Mouse (Mus musculus) neutrophil, adult 83 days (primary cell): ENCODE results near the gene Phkg1. TPM values are rescaled to one million over a fixed set of nuclear protein-coding genes. Genes with fewer than 3 reads are reported as not detected.

Experiments
- total RNA-seq, 2 experiments: library from RNA; stranded (reverse); gene quantifications; one replicate each; pipeline ENCODE4 v1.2.4; 2023

The Phkg1 gene
- under 1 TPM; 0.48 to 0.97 TPM for total RNA-seq

DNA sequence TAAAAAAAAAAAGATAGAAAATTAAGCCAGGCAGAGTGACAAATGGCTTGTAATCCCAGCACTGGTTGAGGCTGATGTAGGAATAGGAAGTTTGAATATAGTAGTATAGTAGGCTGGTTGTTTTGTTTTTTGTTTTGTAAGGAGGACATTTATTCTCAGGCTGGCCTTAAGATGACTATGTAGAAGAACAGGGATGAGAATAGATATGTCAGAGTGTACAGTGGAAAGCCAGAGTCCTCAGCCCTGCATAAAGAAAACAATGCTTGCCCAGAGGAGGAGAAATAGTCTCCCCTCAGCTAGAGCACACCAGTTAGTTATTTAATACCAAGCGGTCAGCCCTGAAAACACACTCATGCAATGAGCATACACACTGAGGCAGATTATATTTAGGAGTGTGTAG, at the start of gene Phkg1:
Phkg1 (minus strand) TSS at position 101 of the 400 bp plus-strand sequence.

DNA sequence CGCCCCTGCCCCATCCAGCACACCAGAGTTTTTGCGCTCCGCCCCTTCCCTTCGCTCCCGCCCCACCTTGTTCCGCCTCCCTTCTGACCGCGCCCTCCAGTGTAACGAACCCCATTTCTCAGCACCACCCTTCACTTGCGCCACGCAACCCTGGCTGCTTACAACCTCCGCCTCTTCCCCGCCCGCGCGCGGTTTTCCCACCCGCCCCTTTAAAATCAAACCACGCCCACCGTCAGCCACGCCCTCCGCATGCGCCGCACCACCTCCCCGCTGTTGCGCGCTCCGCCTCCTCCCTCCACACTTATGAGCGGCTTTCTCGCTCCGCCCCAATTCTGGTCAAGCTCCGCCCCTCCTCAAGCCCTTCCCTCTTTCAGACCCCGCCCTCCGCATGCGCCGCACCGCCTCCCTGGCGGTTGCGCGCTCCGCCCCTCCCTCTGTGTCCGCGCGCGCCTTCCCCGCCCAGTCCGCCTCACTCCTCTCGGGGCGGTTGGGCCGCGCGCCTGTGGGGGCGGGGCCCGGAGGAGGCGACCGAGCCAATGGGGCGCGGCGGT, 43.2 kb upstream of the Phkg1 start, which contains the start of gene Vkorc1l1:
Vkorc1l1 (plus strand) TSS at position 476 of the 551 bp plus-strand sequence.

DNA sequence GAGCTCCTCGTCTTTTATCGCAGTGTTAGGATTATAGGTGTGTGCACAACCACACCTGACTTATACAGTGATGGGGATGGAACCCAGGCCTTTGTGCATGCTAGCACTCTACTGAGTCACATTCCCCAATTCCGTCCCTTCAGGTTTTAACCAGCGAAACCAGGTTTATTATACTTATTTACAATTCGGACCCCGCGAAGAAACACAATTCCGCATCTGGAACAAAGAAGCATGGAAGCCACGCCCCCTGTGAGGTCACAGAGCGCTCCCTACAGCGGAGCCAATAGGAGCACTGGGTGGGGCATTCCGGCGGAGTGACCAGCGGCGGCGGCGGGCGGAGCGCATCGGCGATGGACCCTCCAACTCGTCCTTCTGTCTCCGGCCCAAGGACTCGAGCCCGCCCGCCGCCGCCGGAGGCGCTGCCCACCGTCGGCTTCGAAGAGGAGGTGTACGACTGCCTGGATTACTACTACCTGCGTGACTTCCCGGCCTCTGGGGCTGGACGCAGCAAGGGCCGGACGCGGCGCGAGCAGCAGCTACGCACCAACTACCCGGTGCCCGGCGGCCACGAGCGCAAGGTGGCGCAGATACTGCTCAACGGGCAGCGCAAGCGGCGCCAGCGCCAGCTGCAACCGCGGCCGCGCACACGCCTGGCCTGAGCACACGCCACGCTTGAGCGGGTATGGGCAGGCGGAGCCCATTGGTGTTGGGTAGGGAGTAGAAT, 10.1 kb upstream of the Phkg1 start, which contains the start of gene Nupr1l:
Nupr1l (plus strand) TSS at position 299 of the 724 bp plus-strand sequence.

DNA sequence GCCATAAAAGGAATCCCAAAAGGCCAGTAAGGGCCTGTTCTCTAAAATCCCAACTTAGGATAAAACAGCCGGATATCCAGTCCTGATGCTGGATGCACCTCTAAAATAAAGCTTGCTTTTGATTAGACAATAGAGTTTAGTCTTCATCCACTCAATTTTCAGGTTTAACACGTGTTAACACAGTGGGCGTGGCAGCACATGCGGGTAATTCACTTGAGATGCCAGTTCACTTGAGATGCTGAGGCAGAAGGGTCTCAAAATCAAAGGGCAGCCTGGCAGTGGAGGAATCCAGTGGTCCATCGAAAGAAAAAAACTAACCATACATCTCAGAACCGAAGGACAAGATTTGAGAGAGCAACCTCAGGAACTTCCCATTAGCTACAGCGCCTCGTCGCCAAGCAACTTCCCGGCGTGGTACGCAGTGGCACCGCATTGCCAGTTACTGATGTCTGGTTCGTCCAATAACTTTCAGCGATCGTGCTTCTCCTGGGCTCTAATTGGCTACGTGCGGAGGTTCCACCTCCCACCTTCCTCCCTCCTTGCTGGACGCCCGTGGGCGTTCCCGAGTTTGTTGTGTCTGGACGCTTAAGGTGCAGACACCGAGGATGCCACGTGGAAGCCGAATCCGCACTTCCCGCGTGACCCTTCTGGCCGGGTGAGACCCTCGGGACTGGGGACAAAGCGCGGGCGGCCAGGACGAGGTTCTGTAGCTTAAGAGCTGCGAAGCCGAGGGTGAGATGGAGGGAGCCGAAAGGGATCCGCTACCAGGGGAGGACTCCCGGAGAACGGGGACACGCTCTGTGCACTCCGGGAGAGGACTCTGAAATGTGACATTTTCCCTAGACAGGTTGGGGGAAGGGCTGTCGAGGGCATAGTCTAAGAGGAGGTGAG, 2.9 kb downstream of the Phkg1 start, which contains the start of gene Zbed5:
Zbed5 (plus strand) TSS at position 526 of the 891 bp plus-strand sequence.

DNA sequence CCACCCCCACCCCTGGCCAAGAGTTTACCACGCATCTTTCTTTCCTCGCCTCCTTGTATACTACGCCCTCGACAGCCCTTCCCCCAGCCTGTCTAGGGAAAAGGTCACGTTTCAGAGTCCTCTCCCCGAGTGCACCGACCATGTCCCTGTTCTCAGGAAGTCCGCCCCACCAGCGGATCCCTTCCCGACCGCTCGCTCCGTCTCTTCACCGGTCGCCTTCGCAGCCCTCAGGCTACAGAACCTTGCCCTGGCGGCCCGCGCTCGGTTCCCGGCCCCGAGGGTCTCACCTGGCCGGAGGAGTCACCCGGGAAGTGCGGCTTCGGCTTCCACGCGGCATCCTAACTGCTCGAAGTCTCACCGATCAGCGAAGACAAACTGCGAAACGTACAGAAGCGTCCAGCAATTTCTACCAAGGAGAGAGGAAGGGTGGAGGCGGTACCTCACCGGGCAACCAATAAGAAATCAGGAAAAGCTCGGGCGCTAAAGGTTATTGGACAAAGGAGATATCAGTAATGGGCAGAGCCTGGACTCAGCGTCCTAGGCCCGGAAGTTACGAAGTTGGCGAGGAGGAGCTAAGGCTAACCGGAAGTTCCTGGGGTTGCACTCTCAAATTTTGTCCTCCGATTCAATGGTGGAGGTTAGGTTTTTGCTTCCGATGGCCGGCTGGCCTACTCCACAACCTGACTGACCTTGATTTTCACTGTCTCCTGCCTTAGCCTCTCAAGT, 11.3 kb downstream of the Phkg1 start, which contains the start of gene Chchd2:
Chchd2 (minus strand) TSS at position 560 of the 726 bp plus-strand sequence.

DNA sequence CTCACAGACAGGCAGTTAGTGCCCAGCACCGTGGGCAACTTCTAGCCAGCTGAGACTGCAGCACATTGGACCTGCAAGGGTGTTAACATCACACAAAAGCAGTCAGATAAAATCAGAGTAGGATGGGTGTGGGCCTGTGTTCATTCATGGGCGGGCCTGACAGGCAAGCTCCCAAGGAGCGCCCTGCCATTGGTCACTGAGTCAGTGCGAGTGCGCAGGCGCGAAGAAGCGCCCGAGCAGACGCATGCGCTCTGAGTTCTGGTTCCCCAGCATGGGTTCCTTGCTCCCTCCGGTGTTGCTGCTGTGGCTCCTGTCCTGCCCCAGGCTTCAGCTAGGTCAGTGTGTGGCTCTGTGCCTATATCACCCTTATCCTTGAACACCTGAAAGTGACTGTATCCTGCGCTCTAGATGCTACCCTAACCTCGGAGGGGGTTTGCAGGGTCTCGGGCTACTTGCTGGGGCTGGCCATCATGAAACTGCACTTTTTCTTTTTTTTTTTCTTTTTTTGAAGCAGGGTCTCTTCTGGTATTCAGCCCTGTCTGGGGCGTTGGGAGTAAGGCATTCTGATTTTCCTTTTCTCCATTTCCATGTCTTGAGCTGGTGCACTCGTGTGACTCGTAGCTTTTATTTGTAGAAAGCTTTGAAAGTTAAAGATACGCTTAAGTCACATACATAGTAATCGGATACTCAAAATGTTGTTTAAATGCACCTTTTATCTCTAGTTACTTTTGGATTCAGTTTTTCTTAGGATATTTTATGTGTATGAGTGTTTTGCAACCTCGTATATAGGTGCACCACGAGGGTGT, 51.4 kb downstream of the Phkg1 start, which contains the start of gene Sumf2:
Sumf2 (plus strand) TSS at position 235 of the 806 bp plus-strand sequence.

Other genes with a start within 250 kb of the Phkg1 start
- gene Zfp11, start 228.4 kb downstream of the Phkg1 start, total RNA-seq = 1 to 10 TPM in 1 of 2 experiments, under 1 TPM in 1; 0.88 to 1.3 TPM
- not detected for gene Sept14, start 190.0 kb downstream of the Phkg1 start, total RNA-seq
- 10 to 100 TPM; 42.5 to 52.9 TPM for gene Mrps17, start 183.1 kb downstream of the Phkg1 start, total RNA-seq
- gene Nipsnap2, start 173.5 kb downstream of the Phkg1 start, total RNA-seq = 10 to 100 TPM; 30.6 to 32.4 TPM
- gene Psph, start 111.1 kb downstream of the Phkg1 start, total RNA-seq = 1 to 10 TPM; 5.8 to 7.3 TPM
- gene Sumf2, start 51.6 kb downstream of the Phkg1 start, total RNA-seq = 1 to 10 TPM; 3.9 to 4.8 TPM
- 100 to 1,000 TPM; 135 to 140 TPM for gene Chchd2, start 11.1 kb downstream of the Phkg1 start, total RNA-seq
- not detected for gene Zbed5, start 2.8 kb downstream of the Phkg1 start, total RNA-seq
- 1 to 10 TPM; 1.5 to 1.8 TPM for gene Nupr1l, start 10.0 kb upstream of the Phkg1 start, total RNA-seq
- 10 to 100 TPM; 18.1 to 21.5 TPM for gene Vkorc1l1, start 43.4 kb upstream of the Phkg1 start, total RNA-seq
- 10 to 100 TPM; 58.8 to 62.3 TPM for gene Gusb, start 104.5 kb upstream of the Phkg1 start, total RNA-seq
- 10 to 100 TPM; 20.8 to 26.4 TPM for gene Asl, start 130.7 kb upstream of the Phkg1 start, total RNA-seq
- 10 to 100 TPM; 21.8 to 23.1 TPM for gene Crcp, start 130.7 kb upstream of the Phkg1 start, total RNA-seq
- gene Tpst1, start 174.8 kb upstream of the Phkg1 start, total RNA-seq = 1 to 10 TPM; 3.8 to 4.7 TPM
- gene Kctd7, start 246.3 kb upstream of the Phkg1 start, total RNA-seq = 1 to 10 TPM; 6.2 to 6.6 TPM